Mouse (Mus musculus): ENCODE results near the gene Slc46a3. TPM values are rescaled to one million over a fixed set of nuclear protein-coding genes. Genes with fewer than 3 reads are reported as not detected.
"Not testable (repeated sequence)": the region's sequence is repeated elsewhere in the genome, so short reads cannot be mapped to it uniquely, and the experiment has no call there.

Gene Slc46a3
- polyA plus RNA-seq, 1 experiment from 2014 or later: 3.9 TPM

DNA sequence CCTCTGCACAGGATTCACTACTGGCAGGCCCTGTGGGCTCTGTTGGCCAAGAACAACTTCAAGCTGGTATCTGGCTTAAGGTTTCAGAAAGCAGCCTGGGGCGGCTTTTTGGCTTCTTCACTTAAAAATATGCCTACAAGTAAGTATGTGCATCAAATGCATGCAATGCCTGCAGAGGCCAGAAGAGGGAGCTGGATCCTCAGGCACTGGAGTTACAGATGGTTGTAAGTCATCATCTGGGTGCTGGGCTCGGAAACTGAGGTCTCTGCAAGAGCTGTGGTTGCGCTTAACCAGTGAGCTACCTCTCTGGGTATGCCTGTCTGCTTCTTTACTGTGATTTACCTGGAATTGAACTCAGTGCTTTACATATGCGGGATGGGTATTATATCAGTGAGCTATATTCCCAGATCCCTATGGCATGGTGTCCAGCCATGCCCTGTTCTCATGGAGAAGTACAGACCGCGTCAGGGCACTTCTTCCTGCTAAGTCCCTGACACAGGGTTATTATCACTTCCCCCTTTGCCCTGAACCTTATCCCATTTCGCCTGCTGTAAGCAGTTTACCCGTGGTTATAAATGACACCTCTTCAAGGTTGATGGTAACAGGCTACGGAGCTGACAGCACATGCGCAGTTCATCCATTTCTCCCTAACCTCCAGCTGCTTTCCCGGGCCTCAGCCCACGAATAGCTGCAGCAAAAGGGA is 16.3 kb upstream of the Slc46a3 start:
- Histone ChIP-seq H3K4me3 (no peak overlapping the region), H3K27me3 (ENCODE audit: poor library complexity, severe bottlenecking) (no peaks in the 10 kb centered on the region), H3K9me3 (no peaks in the 10 kb centered on the region), H3K27ac (no peak overlapping the region), H3K4me1 (peaks cover 11% of the 10 kb centered on the region), H3K36me3 (replicated peaks) (no peaks in the 10 kb centered on the region)
- WGBS: 90% methylated on average over 12 of the region's 12 CpGs
- DNase-seq (ENCODE audit: extremely low spot score, low spot score): no peak

DNA sequence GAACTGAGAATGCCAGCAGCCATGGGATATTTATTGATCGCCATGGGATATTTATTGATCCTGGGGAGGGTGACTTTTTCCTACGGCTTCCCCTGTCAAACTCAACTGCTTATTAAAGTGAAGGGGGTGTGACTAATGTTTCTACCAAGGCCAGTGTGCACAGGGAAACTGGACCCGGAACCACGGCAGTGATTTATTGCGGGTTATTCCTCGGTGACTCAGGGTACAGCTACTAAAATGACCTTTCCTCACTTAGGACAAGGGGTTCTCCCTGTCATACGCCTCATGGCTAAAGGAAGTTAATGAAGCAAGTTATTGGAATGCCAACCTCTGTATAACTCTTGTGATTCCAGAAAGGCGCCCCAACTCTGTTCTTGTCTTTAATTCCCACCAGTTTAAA is 13.2 kb upstream of the Slc46a3 start:
- Histone ChIP-seq H3K27ac (no peak overlapping the region), H3K27me3 (ENCODE audit: poor library complexity, severe bottlenecking) (no peaks in the 10 kb centered on the region), H3K4me1 (no peaks in the 10 kb centered on the region), H3K4me3 (no peak overlapping the region), H3K9me3 (no peaks in the 10 kb centered on the region), H3K36me3 (replicated peaks) (no peaks in the 10 kb centered on the region)
- 91% methylated on average over 8 of the region's 8 CpGs for WGBS
- no peak for DNase-seq (ENCODE audit: extremely low spot score, low spot score)

DNA sequence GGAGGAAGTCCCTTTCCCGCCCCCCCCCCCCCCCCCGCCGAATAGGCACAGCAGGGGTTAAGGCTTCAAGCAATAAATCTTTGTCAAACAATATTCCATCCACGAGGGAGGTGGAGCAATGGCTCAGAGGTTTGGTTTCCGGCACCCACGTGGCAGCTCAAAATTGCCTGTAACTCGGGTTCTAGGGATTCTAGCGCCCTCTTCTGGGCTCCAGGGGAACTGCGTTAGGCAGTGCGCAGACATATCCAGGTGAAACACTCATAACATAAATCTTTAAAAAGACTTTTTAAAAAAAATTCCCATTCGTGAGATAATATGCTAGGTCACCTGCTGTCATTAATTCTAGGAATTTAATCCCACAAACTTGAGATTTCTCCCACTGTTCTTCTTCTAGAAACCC is 12.5 kb upstream of the Slc46a3 start:
- Histone ChIP-seq H3K27ac (no peak overlapping the region), H3K36me3 (replicated peaks) (no peaks in the 10 kb centered on the region), H3K27me3 (ENCODE audit: poor library complexity, severe bottlenecking) (no peaks in the 10 kb centered on the region), H3K9me3 (no peaks in the 10 kb centered on the region), H3K4me1 (no peaks in the 10 kb centered on the region), H3K4me3 (no peak overlapping the region)
- WGBS: 64% methylated on average over 11 of the region's 11 CpGs
- DNase-seq (ENCODE audit: extremely low spot score, low spot score): no peak

DNA sequence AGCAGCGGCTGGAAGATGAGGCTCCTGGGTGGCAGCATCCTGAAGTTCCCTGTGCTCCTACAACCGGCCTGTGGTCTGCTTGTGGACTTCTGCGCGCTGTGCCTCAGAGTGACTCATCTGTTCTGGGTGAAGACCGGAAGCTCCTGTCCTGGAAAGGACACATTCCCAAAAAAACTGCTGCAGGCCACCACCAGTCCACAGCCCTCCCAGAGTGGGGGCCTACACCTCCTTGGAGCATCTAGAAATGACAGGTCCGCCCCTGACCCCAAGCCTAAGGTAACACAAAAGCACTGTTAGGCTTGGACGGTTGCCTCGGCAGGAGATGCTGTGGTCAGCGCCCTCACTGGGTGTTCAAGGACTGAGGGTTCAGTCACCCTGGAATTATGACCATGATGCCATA is 8.6 kb upstream of the Slc46a3 start:
- WGBS: 88% methylated on average over 9 of the region's 9 CpGs
- Histone ChIP-seq H3K36me3 (replicated peaks) (no peaks in the 10 kb centered on the region), H3K4me3 (no peak overlapping the region), H3K9me3 (no peaks in the 10 kb centered on the region), H3K27ac (no peak overlapping the region), H3K4me1 (no peaks in the 10 kb centered on the region), H3K27me3 (ENCODE audit: poor library complexity, severe bottlenecking) (no peaks in the 10 kb centered on the region)
- no peak for DNase-seq (ENCODE audit: extremely low spot score, low spot score)

DNA sequence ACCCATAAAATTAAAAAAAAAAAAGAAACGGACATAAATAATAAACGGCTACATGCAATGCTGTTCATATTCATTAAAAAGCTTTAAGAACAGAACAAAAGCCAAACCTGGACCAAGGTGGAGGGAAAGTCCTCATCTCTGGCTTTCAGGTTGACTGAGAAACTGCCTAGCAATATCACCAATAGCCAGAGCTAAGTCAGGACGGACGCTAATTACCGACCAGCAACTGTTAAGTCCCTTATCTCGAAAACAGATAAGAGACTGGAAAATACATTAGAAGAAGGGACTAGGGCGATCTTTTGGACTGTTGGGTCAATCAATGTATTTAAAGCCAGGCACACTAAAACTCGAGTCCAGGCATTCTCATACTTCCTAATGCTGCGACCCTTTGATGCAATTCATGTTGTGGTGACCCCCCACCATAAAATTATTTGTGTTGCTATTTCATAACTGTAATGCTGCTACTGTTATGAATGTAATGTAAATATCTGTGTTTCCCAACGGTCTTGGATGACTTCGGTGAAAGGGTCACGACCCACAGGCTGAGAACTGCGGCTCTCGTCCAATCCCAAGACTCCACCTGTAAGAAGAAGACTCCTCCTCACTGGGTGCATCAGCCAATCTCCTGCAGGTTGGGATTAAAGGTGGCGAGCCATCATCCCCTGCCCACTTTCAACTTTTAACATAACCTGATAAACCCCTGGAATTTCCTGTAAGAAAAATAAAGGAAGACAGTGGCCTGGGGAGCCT is 7.6 kb upstream of the Slc46a3 start:
- no peak for DNase-seq (ENCODE audit: extremely low spot score, low spot score)
- Histone ChIP-seq H3K9me3 (no peaks in the 10 kb centered on the region), H3K27ac (no peak overlapping the region), H3K4me3 (no peak overlapping the region), H3K4me1 (no peaks in the 10 kb centered on the region), H3K36me3 (replicated peaks) (no peaks in the 10 kb centered on the region), H3K27me3 (ENCODE audit: poor library complexity, severe bottlenecking) (no peaks in the 10 kb centered on the region)
- 90% methylated on average over 15 of the region's 15 CpGs for WGBS

DNA sequence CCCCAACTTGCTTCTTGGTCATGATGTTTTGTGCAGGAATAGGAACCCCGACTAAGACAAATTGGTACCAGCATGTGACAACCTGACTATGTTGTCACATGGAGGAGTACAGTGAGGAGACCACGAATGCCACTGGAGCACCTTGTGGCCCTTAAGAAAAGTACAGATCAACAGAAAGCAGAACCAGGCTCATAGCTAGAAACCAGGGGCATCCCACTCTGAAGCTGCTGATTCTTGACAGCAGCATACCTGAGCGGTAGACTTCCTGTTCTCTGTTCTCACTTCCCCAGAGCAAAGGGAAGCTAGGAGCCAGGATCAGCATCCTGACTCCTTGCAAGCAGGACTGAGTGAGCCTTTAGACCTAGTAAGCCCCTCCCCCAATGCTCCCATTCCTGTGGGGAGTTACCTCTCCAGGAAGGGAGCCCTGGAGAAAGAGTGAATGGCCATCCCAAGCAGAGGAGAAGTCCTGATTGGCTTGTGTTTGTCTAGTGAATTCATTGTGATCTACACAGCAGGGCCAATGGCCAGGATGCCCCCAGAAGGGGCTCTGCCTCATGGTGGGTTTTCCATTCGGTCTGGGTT is 4.4 kb upstream of the Slc46a3 start:
- H3K4me3 ChIP-seq: no peak overlapping the region
- 66% methylated on average over 4 of the region's 4 CpGs for whole genome bisulfite sequencing
- H3K9me3 ChIP-seq: no peaks in the 10 kb centered on the region
- H3K4me1 ChIP-seq: peaks cover 15% of the 10 kb centered on the region
- H3K27ac ChIP-seq: no peak overlapping the region
- no peaks in the 10 kb centered on the region for H3K36me3 ChIP-seq (replicated peaks)
- DNase-seq (ENCODE audit: extremely low spot score, low spot score): no peak
- H3K27me3 ChIP-seq (ENCODE audit: poor library complexity, severe bottlenecking): peaks cover 17% of the 10 kb centered on the region

DNA sequence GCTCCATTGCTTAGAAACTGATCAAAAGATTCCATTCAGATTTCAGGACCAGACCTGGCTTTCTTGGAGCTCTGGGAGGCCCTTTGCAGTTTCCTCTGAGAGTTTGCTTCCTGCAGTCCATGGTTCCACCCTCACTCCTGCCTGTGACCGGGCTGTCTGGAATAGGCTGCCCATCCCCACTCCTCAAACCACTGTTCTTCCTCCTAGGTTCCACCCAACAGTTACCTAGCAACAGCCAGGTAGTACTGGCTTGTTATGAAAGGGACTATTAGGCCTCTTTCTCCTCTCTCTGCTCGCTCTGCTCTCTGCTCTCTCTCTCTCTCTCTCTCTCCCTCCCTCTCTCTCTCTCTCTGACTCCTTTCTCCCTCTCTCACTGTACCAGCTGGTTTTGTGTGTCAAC is 3.6 kb upstream of the Slc46a3 start:
- Histone ChIP-seq H3K36me3 (replicated peaks) (no peaks in the 10 kb centered on the region), H3K4me3 (no peak overlapping the region), H3K27ac (no peak overlapping the region), H3K27me3 (ENCODE audit: poor library complexity, severe bottlenecking) (peaks cover 25% of the 10 kb centered on the region), H3K4me1 (peaks cover 23% of the 10 kb centered on the region), H3K9me3 (no peaks in the 10 kb centered on the region)
- DNase-seq (ENCODE audit: extremely low spot score, low spot score): no peak
- WGBS: 70% methylated on average over 2 of the region's 2 CpGs

DNA sequence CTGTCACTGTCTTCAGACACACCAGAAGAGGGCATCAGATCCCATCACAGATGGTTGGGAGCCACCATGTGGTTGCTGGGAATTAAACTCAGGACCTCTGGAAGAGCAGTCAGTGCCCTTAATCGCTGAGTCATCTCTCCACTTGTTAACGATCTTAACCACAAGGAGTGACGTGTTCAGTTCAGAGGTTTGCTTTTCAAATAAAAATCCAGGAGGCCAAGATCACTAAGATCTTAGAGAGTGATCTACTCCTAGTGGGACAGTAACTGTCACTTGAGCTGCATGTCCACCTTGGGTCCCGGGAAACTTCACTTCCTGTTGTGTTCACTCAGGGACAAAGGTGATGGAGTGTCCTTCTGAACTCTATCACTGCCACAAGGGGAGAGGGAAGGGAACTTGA is 1.9 kb upstream of the Slc46a3 start:
- not testable (repeated sequence) for H3K9me3 ChIP-seq; DNase-seq (ENCODE audit: extremely low spot score, low spot score); H3K4me3 ChIP-seq; H3K36me3 ChIP-seq (replicated peaks); H3K27ac ChIP-seq
- Histone ChIP-seq H3K27me3 (ENCODE audit: poor library complexity, severe bottlenecking) (peaks cover 37% of the 10 kb centered on the region), H3K4me1 (peaks cover 29% of the 10 kb centered on the region)
- WGBS: 86% methylated on average over 4 of the region's 4 CpGs

DNA sequence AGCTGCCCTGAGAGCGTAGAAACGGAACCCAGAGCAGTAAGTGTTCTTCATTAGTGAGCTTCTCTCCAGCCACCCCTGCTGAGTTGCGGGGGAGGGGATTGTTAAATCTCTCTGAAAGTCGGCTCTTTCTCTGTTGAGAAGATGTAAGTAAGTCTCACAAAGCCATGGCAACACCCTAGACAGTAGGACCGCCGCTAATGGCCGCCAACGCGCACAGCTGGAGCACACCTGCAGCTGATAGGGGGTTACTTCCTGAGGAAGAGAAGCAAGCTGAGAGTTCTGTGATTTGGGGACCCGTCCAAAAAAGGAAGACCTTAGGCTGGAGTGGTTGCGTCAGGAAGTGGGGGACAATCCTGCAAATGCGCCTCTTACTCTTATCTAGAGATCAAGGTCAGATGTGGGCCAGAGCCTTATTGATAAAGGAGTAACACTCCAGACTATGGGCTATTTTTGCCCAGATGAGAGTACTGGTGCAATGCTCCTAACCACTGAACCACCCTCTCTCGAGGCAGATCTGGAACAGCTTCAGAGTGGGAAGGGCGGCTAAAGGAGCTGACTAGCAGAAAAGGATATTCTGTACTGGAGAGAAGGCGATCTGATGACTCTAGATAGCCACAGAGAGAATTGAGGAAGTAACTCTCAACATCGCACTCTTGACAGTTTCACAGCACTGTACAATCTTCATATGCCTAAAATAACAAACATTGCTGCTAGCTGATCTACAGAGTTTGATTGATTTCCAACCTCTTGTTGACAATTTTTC is 1.0 kb upstream of the Slc46a3 start:
- Histone ChIP-seq H3K4me1 (peaks cover 29% of the 10 kb centered on the region), H3K27ac (no peak overlapping the region), H3K27me3 (ENCODE audit: poor library complexity, severe bottlenecking) (peaks cover 37% of the 10 kb centered on the region), H3K36me3 (replicated peaks) (no peaks in the 10 kb centered on the region), H3K4me3 (peak overlapping the region; percentile 70), H3K9me3 (no peaks in the 10 kb centered on the region)
- DNase-seq (ENCODE audit: extremely low spot score, low spot score): peak; percentile 17
- WGBS: 24% methylated on average over 16 of the region's 16 CpGs

DNA sequence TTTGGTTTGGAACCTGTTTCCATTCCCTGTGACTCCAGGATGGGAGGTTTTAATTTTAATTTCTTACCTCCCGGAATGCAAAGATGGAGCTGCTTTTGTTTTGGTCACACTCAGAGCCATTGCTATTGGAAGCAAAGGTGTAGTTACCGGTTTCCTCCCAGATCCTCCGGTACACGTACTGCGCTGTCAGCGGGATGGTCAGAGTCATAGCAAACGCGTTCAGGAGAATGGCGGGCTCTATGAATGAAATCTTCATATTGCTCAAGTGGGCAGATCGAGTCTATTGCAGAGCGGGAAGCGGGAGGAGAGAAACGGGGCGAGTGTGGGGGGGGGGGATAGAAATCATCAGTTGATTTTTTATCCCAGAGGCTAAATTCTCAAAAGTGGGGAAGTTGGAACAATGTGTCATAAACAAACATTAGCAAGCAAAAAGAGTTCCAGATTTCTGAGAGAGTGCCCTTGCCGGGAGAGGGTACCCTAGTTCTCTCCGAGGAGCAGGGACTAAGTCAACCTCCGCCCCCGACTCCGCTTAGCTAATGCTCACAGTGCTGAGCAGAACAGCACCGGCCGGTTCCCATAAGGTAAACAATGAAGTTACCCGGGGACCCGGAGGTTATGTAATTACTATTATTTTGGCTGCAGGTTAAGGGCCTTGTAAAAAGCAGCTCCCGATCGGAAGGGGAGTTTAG is 705 bp downstream of the Slc46a3 start:
- Histone ChIP-seq H3K27me3 (ENCODE audit: poor library complexity, severe bottlenecking) (peaks cover 37% of the 10 kb centered on the region), H3K9me3 (no peaks in the 10 kb centered on the region), H3K27ac (0 out of 2 replicates have a peak overlapping the region, but pooled peaks have one; percentile 62), H3K4me1 (peaks cover 29% of the 10 kb centered on the region), H3K36me3 (replicated peaks) (no peaks in the 10 kb centered on the region), H3K4me3 (peak overlapping the region; percentile 70)
- WGBS: 2% methylated on average over 25 of the region's 25 CpGs
- DNase-seq (ENCODE audit: extremely low spot score, low spot score): no peak

DNA sequence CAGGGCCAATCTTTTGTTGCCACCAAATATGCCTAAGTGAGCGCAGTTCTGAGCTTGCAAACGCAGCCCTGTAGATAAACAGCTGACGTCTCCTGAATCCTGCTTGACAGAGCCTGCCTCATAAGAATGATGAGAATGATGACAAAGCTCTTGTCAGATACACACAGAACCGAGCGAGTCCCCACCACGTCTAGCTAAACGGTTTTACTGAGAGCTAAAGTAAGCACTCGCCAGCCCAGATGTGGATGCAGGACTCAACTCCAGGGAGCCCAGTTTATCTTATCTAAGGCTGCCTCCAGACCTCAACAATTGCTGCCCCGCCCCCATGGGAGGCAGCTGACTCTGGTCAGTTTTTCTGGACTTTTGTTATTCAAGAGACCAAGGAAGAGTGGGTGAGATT is 1.5 kb downstream of the Slc46a3 start:
- WGBS: 11% methylated on average over 9 of the region's 9 CpGs
- Histone ChIP-seq H3K9me3 (no peaks in the 10 kb centered on the region), H3K27ac (no peak overlapping the region), H3K4me3 (peak overlapping the region; percentile 70; the same call in 1 of the 2 replicates), H3K36me3 (replicated peaks) (no peaks in the 10 kb centered on the region), H3K27me3 (ENCODE audit: poor library complexity, severe bottlenecking) (peaks cover 37% of the 10 kb centered on the region), H3K4me1 (peaks cover 29% of the 10 kb centered on the region)
- DNase-seq (ENCODE audit: extremely low spot score, low spot score): no peak

DNA sequence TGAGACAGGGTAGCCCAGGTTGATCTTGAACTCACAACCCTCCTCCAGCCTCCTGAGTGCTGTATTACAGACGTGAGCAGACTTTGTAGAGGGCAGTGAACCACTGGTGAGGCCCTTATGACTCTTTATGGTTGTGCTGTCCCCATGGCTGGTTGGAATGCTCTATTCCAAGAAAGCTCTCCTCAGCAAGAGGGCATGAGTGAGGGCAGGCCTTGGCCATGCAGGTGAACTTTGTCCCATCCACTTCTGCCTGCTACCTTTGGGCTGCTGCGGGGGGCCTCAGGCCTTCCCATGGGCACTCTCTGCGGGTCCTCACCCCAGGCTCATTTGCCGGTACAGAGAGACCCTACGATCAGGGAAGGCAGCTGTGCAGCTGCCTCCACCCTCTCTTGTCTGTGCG is 1.9 kb downstream of the Slc46a3 start:
- Histone ChIP-seq H3K27me3 (ENCODE audit: poor library complexity, severe bottlenecking) (peaks cover 37% of the 10 kb centered on the region), H3K4me3 (no peak overlapping the region), H3K9me3 (no peaks in the 10 kb centered on the region), H3K27ac (no peak overlapping the region), H3K36me3 (replicated peaks) (no peaks in the 10 kb centered on the region), H3K4me1 (peaks cover 29% of the 10 kb centered on the region)
- WGBS: 26% methylated on average over 6 of the region's 6 CpGs
- no peak for DNase-seq (ENCODE audit: extremely low spot score, low spot score)
